Mouse (Mus musculus) hindbrain, embryonic 15.5 days (tissue): ENCODE data around the gene Sap25. TPM values are rescaled to one million over a fixed set of nuclear protein-coding genes. Genes with fewer than 3 reads are reported as not detected.

Source experiments
- ATAC-seq: fragments of 200-750 bp; cut with Nextera tagmentation; 2 replicates; pipeline ENCODE4 v1.8.0; 2017; ENCODE audit warnings: low read depth, moderate number of reproducible peaks, moderate TSS enrichment; ENCODE audit not compliant: low FRiP score
- H3K27ac ChIP-seq: fragments of 300-500 bp; sonication (generic); replicated peaks from 2 replicates; pipeline ENCODE4 v1.5.1; 2015; ENCODE audit warnings: mild to moderate bottlenecking, inconsistent platforms
- H3K27me3 ChIP-seq: fragments of 300-500 bp; sonication (generic); 2 replicates; pipeline ENCODE4 v1.6.1; 2015; ENCODE audit warnings: control low read depth, inconsistent platforms
- H3K36me3 ChIP-seq: fragments of 300-500 bp; sonication (generic); 2 replicates; pipeline ENCODE4 v1.6.1; 2015; ENCODE audit warnings: control low read depth, inconsistent platforms
- H3K4me1 ChIP-seq: fragments of 300-500 bp; sonication (generic); replicated peaks from 2 replicates; pipeline ENCODE4 v1.6.1; 2015; ENCODE audit warnings: control low read depth, inconsistent platforms
- H3K4me2 ChIP-seq: fragments of 300-500 bp; sonication (generic); 2 replicates; pipeline ENCODE4 v1.6.1; 2015; ENCODE audit warnings: moderate library complexity, mild to moderate bottlenecking, inconsistent platforms
- H3K4me3 ChIP-seq: fragments of 300-500 bp; sonication (generic); 2 replicates; pipeline ENCODE4 v1.5.1; 2015; ENCODE audit warnings: mild to moderate bottlenecking, inconsistent platforms
- H3K9ac ChIP-seq: fragments of 300-500 bp; sonication (generic); 2 replicates; pipeline ENCODE4 v1.6.1; 2015; ENCODE audit warnings: inconsistent platforms
- H3K9me3 ChIP-seq: fragments of 300-500 bp; sonication (generic); 2 replicates; pipeline ENCODE4 v1.6.1; 2016; ENCODE audit warnings: control low read depth, inconsistent platforms
- WGBS: fragments of 180-500 bp; shearing (Covaris S2); methylation state at CpG from one replicate; pipeline ENCODE4 v1.1.7; 2015; 5-methylcytosine and 5-hydroxymethylcytosine counted together
- polyA plus RNA-seq: library from polyadenylated mRNA; unstranded; fragments of >200 nt; fragmentation: Nextera tagmentation; extraction: Ambion mirVana; gene quantifications from 2 replicates; pipeline ENCODE4 v1.2.1, GENCODE M21; 2015

Gene Sap25
- polyA plus RNA-seq, 1 experiment from 2014 or later: 6.1 TPM

GRCm38 (mm10) chr5:137649251-137649650 lies 8.1 kb downstream of the Sap25 start:
- Histone ChIP-seq H3K27me3 (peaks cover 27% of the 10 kb centered on the region), H3K9me3 (no peaks in the 10 kb centered on the region), H3K36me3 (peaks cover 13% of the 10 kb centered on the region; the same call in 1 of the 2 replicates), H3K9ac (no peak overlapping the region), H3K27ac (no peak overlapping the region), H3K4me2 (no peak overlapping the region), H3K4me3 (no peak overlapping the region), H3K4me1 (peaks cover 22% of the 10 kb centered on the region)
- no peak for ATAC-seq
- WGBS: 30% methylated on average over 4 of the region's 4 CpGs

DNA sequence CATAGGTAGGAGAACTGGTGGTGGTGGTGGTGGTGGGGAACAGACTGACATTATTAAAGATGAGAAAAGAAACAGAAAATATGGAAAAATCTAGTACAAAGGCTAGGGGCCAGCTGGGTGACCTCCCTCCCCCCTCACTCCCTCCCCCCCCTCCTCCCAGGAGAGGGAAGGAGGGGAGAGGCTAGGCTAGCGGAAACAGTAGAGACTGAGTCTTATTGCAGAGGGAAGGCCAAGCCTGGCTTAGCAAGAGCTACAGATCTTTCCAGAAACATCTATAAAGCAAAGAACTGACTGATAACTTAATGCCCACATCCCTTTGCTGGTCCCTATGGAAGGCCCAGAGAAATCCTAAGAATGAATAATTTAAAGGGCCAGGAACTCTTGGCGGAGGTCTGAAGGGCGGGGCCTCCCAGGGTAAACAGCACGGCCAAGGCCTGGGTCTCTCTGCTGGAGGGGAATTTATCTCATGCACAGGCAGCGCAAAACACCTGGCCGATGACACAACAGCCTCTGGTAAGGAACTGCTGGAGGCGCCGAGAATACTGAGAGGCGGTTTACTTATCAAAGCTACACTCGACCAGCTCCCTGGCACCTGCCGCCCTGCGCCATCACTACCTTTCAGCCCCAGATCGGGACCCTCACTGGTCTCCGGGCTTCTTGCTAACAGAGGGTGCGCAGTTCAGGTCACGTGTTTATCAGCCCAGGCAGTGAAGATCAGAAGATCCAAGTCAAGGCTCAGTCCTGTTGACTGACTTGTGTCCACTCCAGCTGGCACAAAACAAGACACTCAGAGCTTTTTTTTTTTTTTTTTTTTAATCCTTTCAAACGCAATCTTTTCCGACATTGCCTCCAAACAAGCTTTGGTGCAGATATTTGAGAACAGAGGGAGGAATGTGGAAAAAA lies 8.8 kb downstream of the Sap25 start:
- WGBS: 23% methylated on average over 18 of the region's 18 CpGs
- Histone ChIP-seq H3K9ac (no peak overlapping the region), H3K4me1 (peaks cover 21% of the 10 kb centered on the region), H3K4me2 (peak overlapping the region; percentile 39), H3K36me3 (peaks cover 15% of the 10 kb centered on the region; the same call in 1 of the 2 replicates), H3K27me3 (peaks cover 22% of the 10 kb centered on the region), H3K9me3 (no peaks in the 10 kb centered on the region), H3K27ac (no peak overlapping the region), H3K4me3 (peak overlapping the region; percentile 6; the same call in 1 of the 2 replicates)
- ATAC-seq: no peak

DNA sequence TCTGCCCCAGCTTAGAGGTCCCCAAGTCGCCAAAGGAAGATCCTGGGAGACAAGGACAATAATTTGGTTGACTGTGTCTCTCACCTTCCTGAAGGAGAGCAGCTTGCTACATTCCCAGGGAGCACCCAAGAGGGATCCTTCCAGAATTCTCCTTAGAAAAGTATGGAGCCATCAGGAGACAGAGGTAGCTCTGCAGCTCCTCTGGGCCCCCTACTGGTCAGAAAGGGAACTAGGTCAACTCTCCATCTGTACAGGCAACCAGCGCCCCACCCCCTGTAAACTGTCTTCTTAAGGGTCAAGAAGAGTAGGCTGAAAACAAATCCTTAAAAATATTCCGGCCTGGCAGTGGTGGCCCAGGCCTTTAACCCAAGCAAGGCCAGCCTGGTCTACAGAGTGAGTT lies 11.3 kb downstream of the Sap25 start:
- H3K9me3 ChIP-seq: no peaks in the 10 kb centered on the region
- H3K36me3 ChIP-seq: peaks cover 16% of the 10 kb centered on the region; the same call in 1 of the 2 replicates
- H3K27me3 ChIP-seq: no peaks in the 10 kb centered on the region
- no peak overlapping the region for H3K27ac ChIP-seq
- 19% methylated on average over 3 of the region's 3 CpGs for WGBS
- no peak overlapping the region for H3K4me3 ChIP-seq
- peaks cover 19% of the 10 kb centered on the region for H3K4me1 ChIP-seq
- no peak for ATAC-seq
- no peak overlapping the region for H3K9ac ChIP-seq
- H3K4me2 ChIP-seq: no peak overlapping the region

DNA sequence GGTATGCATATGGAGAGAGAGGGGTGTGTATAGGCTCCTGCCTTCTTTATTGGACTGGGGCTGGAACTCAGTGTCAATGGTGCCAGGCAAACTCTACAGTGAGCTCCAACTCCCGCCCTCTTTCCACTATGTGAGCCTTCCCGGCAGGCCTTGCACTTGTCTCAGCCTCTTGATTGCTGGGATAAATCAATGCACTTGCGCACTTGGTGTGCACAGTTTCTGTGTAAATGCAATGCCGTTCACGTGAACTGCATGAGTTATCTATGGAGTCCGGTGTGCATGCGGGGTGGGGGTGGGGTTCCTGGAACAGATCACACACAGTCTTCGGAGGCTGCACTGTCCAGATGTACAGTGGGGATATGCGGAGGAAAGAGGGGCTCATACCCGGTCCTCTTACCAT lies 12.2 kb downstream of the Sap25 start:
- peaks cover 13% of the 10 kb centered on the region for H3K4me1 ChIP-seq
- WGBS: 95% methylated on average over 10 of the region's 10 CpGs
- no peak for ATAC-seq

GRCm38 (mm10) chr5:137654746-137655145 lies 13.6 kb downstream of the Sap25 start:
- peaks cover 23% of the 10 kb centered on the region for H3K36me3 ChIP-seq
- H3K4me2 ChIP-seq: no peak overlapping the region
- H3K4me3 ChIP-seq: no peak overlapping the region
- H3K9ac ChIP-seq: no peak overlapping the region
- no peaks in the 10 kb centered on the region for H3K9me3 ChIP-seq
- WGBS: 77% methylated on average over 7 of the region's 7 CpGs
- ATAC-seq: no peak
- H3K4me1 ChIP-seq: peaks cover 12% of the 10 kb centered on the region
- no peak overlapping the region for H3K27ac ChIP-seq
- H3K27me3 ChIP-seq: no peaks in the 10 kb centered on the region

More for the DNA sequence above, 12.2 kb downstream of the Sap25 start:
- H3K27me3 ChIP-seq: no peaks in the 10 kb centered on the region
- H3K4me3 ChIP-seq: no peak overlapping the region
- peaks cover 16% of the 10 kb centered on the region; the same call in 1 of the 2 replicates for H3K36me3 ChIP-seq
- no peak overlapping the region for H3K27ac ChIP-seq
- no peaks in the 10 kb centered on the region for H3K9me3 ChIP-seq
- no peak overlapping the region for H3K4me2 ChIP-seq
- no peak overlapping the region for H3K9ac ChIP-seq

DNA sequence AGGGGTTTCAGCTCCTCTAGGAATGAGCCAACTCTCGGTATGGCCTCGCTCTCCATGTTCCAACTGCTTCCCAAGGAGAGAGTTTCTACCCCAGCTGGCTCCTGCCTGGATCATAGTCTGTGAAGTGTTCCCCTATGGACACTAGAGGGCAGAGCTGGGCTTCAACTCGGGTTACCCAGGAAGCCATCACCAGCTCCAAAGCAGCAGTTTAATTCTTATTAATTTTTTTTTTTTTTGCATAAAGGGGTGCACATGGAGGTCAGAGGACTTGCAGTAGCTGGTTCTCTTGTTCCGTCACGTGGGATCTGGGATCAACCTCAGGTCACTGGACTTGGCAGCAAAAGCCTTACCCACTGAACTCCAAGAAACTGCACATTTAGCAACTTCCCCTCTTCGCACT lies 15.8 kb downstream of the Sap25 start:
- Histone ChIP-seq H3K9me3 (no peaks in the 10 kb centered on the region), H3K27me3 (no peaks in the 10 kb centered on the region), H3K9ac (no peak overlapping the region), H3K4me2 (no peak overlapping the region), H3K27ac (0 out of 2 replicates have a peak overlapping the region, but pooled peaks have one; percentile 50), H3K4me1 (0 out of 2 replicates have a peak, but pooled peaks cover 3% of the 10 kb centered on the region), H3K36me3 (peaks cover 23% of the 10 kb centered on the region), H3K4me3 (no peak overlapping the region)
- 27% methylated on average over 6 of the region's 6 CpGs for WGBS
- peak; percentile 35; the same call in 1 of the 2 replicates for ATAC-seq

GRCm38 (mm10) chr5:137660064-137660688 lies 19.0 kb downstream of the Sap25 start:
- Histone ChIP-seq H3K9me3 (no peaks in the 10 kb centered on the region), H3K27me3 (no peaks in the 10 kb centered on the region), H3K36me3 (peaks cover 32% of the 10 kb centered on the region), H3K4me2 (no peak overlapping the region), H3K27ac (no peak overlapping the region), H3K4me3 (no peak overlapping the region), H3K9ac (no peak overlapping the region), H3K4me1 (0 out of 2 replicates have a peak, but pooled peaks cover 3% of the 10 kb centered on the region)
- WGBS: 94% methylated on average over 6 of the region's 6 CpGs
- no peak for ATAC-seq

- no peak for ATAC-seq
- no peaks in the 10 kb centered on the region for H3K9me3 ChIP-seq
- H3K9ac ChIP-seq: no peak overlapping the region
Measured at GRCm38 (mm10) chr5:137663057-137663456, 21.9 kb downstream of the Sap25 start.

DNA sequence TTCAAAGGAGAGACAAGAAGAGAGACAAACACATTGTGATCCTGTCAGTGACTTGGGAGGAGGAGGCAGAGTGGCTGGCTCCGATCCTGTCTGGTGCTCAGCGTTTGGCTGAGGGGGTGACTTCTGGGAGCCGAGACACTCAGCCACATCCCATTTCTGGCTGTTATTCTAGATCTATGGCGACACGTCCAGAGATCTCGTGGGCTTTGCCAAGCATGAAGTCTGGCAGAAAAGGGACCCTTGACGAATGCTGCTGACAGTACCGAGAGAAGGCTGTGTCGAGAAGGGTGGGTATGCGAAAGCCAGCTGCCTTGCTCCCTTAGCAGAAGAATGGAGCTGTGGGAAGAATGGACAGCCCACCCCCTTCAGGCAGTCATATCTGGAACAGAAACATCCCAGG lies 27.8 kb downstream of the Sap25 start:
- 64% methylated on average over 10 of the region's 10 CpGs for WGBS
- H3K27me3 ChIP-seq: no peaks in the 10 kb centered on the region
- ATAC-seq: no peak
- peak overlapping the region; percentile 51; the same call in 1 of the 2 replicates for H3K27ac ChIP-seq
- no peaks in the 10 kb centered on the region for H3K9me3 ChIP-seq
- no peak overlapping the region for H3K4me2 ChIP-seq
- H3K9ac ChIP-seq: no peak overlapping the region
- peaks cover 25% of the 10 kb centered on the region for H3K36me3 ChIP-seq
- H3K4me1 ChIP-seq: peaks cover 9% of the 10 kb centered on the region; the same call in 1 of the 2 replicates
- H3K4me3 ChIP-seq: no peak overlapping the region

More at GRCm38 (mm10) chr5:137663057-137663456, 21.9 kb downstream of the Sap25 start:
- Histone ChIP-seq H3K27me3 (no peaks in the 10 kb centered on the region), H3K4me3 (no peak overlapping the region), H3K4me2 (no peak overlapping the region), H3K36me3 (peaks cover 50% of the 10 kb centered on the region), H3K4me1 (no peaks in the 10 kb centered on the region), H3K27ac (no peak overlapping the region)
- WGBS: 74% methylated on average over 9 of the region's 9 CpGs

- Histone ChIP-seq H3K36me3 (peaks cover 18% of the 10 kb centered on the region), H3K4me1 (peaks cover 9% of the 10 kb centered on the region; the same call in 1 of the 2 replicates), H3K27ac (no peak overlapping the region; the same call in 1 of the 2 replicates), H3K4me3 (no peak overlapping the region), H3K4me2 (no peak overlapping the region), H3K9ac (no peak overlapping the region), H3K27me3 (no peaks in the 10 kb centered on the region), H3K9me3 (no peaks in the 10 kb centered on the region)
- WGBS: 92% methylated on average over 1 of the region's 1 CpGs
- ATAC-seq: no peak
Measured at GRCm38 (mm10) chr5:137670240-137670639, 29.1 kb downstream of the Sap25 start.

DNA sequence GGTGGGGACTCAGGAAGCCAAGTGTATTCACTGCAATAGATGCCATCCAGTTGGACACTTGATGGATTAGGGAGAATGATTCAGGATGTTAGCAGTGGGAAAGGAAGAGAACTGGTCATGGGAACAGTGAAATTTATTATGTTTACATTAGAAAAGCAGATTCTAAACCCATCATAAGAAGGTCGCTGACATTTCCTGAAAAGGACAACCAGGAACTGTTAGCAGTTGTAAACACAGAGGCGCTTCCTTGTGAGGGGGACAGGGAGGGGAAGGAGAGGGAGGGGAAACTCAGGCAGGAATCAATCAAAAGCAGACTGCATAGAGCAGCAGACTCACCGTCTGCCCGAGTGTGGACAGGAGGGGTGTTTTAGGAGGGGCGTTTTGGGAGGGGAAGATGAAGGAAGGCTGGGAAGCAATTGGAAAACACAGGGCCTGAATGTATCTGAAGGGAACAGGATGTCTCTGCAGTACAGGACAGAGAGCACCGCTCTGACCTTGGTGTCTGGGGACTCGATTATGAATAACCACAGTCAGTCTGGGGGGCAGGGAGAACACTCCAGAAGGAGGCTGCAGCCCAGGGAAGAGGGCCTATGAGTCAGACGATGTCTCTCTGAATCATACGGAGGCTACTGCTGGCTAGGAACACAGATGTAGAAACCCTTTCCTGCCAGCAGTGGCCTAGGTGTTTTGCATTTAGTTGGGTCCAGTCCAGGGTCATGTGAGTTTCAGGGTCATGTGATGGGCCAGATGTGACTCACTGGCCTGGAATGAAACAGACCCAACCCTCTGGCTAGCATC lies 30.5 kb downstream of the Sap25 start:
- 44% methylated on average over 9 of the region's 9 CpGs for WGBS
- Histone ChIP-seq H3K4me3 (no peak overlapping the region), H3K9ac (no peak overlapping the region), H3K4me1 (peaks cover 9% of the 10 kb centered on the region; the same call in 1 of the 2 replicates), H3K27me3 (no peaks in the 10 kb centered on the region), H3K36me3 (peaks cover 5% of the 10 kb centered on the region), H3K27ac (no peak overlapping the region), H3K4me2 (no peak overlapping the region), H3K9me3 (no peaks in the 10 kb centered on the region)
- no peak for ATAC-seq
